Mouse (Mus musculus): Measurements from ENCODE around the gene Lipi. TPM values are rescaled to one million over a fixed set of nuclear protein-coding genes. Genes with fewer than 3 reads are reported as not detected.

Gene Lipi
- polyA plus RNA-seq, 1 experiment from 2014 or later = not detected

DNA sequence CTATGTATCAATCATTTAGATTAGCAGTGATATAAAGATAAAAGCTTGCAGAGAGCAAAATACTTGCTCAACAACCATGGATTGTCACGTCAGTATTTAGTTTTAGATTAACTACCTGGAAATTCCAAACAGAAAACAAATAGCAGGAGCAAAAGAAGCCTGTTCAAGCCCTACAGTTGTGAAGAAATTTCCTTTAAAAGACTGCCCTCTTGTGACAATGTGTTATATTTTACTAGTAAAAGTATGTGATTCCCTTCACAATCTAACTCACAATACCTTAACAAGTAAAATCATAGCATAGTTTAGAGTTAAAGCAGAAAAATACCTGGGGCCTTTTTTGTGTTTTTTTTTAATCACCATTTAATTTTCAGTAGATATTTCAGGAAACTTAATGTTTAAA, 54.2 kb downstream of the Lipi start:
- Histone ChIP-seq H3K4me3 (no peak overlapping the region), H3K4me2 (no peak overlapping the region), H3K36me3 (no peaks in the 10 kb centered on the region), H3K9ac (no peak overlapping the region), H3K27me3 (no peaks in the 10 kb centered on the region), H3K27ac (no peak overlapping the region), H3K9me3 (no peaks in the 10 kb centered on the region; the same call in 1 of the 2 replicates), H3K4me1 (replicated peaks) (no peaks in the 10 kb centered on the region)
- 38% methylated on average over 1 of the region's 1 CpGs for WGBS
- no peak for ATAC-seq (ENCODE audit: low FRiP score)

- 92% methylated on average over 4 of the region's 4 CpGs for WGBS
- no peak overlapping the region for H3K27ac ChIP-seq
- H3K9me3 ChIP-seq = no peaks in the 10 kb centered on the region
- H3K4me1 ChIP-seq (replicated peaks) = no peaks in the 10 kb centered on the region
- no peak overlapping the region for H3K9ac ChIP-seq
- H3K36me3 ChIP-seq = no peaks in the 10 kb centered on the region
- H3K4me3 ChIP-seq = no peak overlapping the region
- no peaks in the 10 kb centered on the region for H3K27me3 ChIP-seq
- no peak for ATAC-seq (ENCODE audit: low FRiP score)
- no peak overlapping the region for H3K4me2 ChIP-seq
These were observed 89.3 kb downstream of the Lipi start for GRCm38 (mm10) chr16:75496568-75496967.

Other genes with a start within 250 kb of the Lipi start
- 1.9 and 2.5 TPM in 2 replicates for gene Rbm11, start 6.8 kb upstream of the Lipi start, polyA plus RNA-seq (2015; fragmentation: Nextera tagmentation; extraction: Ambion mirVana)
- gene Hspa13, start 181.0 kb upstream of the Lipi start, polyA plus RNA-seq (2015; fragmentation: Nextera tagmentation; extraction: Ambion mirVana) = 40.1 and 40.6 TPM in 2 replicates

Measured in hindbrain, embryonic 13.5 days (tissue).